Mouse (Mus musculus) lung, adult 2 months (tissue): ENCODE data around the gene C1qtnf9.

Experiments used
- CTCF ChIP-seq: fragments of 200-500 bp; IDR thresholded peaks from 2 replicates; pipeline ENCODE4 v1.5.1; 2011; ENCODE audit warnings: mild to moderate bottlenecking, low read length, control low read depth; ENCODE audit not compliant: insufficient read depth
- POLR2A ChIP-seq: fragments of 200-500 bp; IDR thresholded peaks from 2 replicates; pipeline ENCODE4 v1.6.1; 2011; ENCODE audit warnings: low read depth, mild to moderate bottlenecking, control low read depth, low read length, borderline replicate concordance; ENCODE audit errors: extremely low read depth

GRCm38 (mm10) chr14:60802026-60802425 is 34.1 kb downstream of the C1qtnf9 start:
- TF ChIP-seq POLR2A (no peak), CTCF (no peak)
